Mouse (Mus musculus) spleen, adult 2 months (tissue): ENCODE data around the gene Nppb.

ENCODE experiments used
- CTCF ChIP-seq: fragments of 200-500 bp; IDR thresholded peaks from 2 replicates; pipeline ENCODE4 v1.5.1; 2011; ENCODE audit warnings: mild to moderate bottlenecking, inconsistent platforms; ENCODE audit not compliant: insufficient read depth, insufficient read length, insufficient replicate concordance; ENCODE audit errors: extremely low read depth
- POLR2A ChIP-seq: fragments of 200-500 bp; IDR thresholded peaks from 2 replicates; pipeline ENCODE4 v1.6.1; 2011; ENCODE audit warnings: low read depth, low read length, inconsistent platforms

DNA sequence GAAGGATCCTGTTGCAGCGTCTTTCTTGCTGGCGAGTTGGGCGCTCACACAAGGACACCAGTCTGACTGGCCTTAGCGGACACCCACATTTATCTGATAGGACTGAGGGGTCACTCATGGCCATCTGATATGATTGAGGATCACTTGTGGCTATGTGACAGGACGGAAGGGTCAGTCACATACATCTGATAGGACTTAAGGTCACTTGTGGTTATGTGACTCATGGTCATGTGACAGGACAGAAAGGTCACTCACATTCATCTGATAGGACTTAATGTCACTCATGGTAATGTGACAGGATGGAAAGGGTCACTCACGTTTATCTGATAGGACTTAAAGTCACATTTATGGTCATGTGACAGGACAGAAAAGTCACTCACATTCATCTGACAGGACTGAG, 7.2 kb upstream of the Nppb start:
- TF ChIP-seq CTCF: no peak
- TF ChIP-seq POLR2A: no peak
